Mouse (Mus musculus) inflammation-experienced regulatory T-cells, adult 6 months (primary cell): ENCODE measurements around the gene Rpl10. TPM values are rescaled to one million over a fixed set of nuclear protein-coding genes. Genes with fewer than 3 reads are reported as not detected.

Experiments used
- ATAC-seq: one replicate; pipeline ENCODE4 v1.8.0; 2017
- polyA plus RNA-seq, 3 experiments: library from polyadenylated mRNA; unstranded; fragments of 100-300 nt; shearing (Covaris generic); gene quantifications; one replicate each; pipeline ENCODE4 v1.2.1; 2017

Rpl10 gene
- polyA plus RNA-seq, 3 experiments from 2014 or later, result 478 to 1,649 (median 679) TPM

GRCm38 (mm10) chrX:74281041-74281731 lies 10.6 kb downstream of the Rpl10 start:
- ATAC-seq, result no peak

- peak; percentile 64 for ATAC-seq
Measured at GRCm38 (mm10) chrX:74281732-74282394, 11.3 kb downstream of the Rpl10 start, which contains the start of the genes Taz and Dnase1l1. Taz (plus strand) TSS chrX:74281912. Dnase1l1 (minus strand) TSS chrX:74282337.

- peak; percentile 78 for ATAC-seq
Measured at GRCm38 (mm10) chrX:74282395-74283091, 11.9 kb downstream of the Rpl10 start.

- peak; percentile 6 for ATAC-seq
Measured at GRCm38 (mm10) chrX:74283092-74283437, 12.5 kb downstream of the Rpl10 start.

- ATAC-seq, result no peak
Measured at GRCm38 (mm10) chrX:74293431-74293830, 22.8 kb downstream of the Rpl10 start.

GRCm38 (mm10) chrX:74296538-74297448 lies 26.2 kb downstream of the Rpl10 start, which contains the start of gene Atp6ap1:
Atp6ap1 (plus strand) TSS chrX:74297097.
- peak; percentile 100 for ATAC-seq

GRCm38 (mm10) chrX:74298348-74298747 lies 27.7 kb downstream of the Rpl10 start:
- ATAC-seq, result no peak

- no peak for ATAC-seq
Measured at GRCm38 (mm10) chrX:74299721-74300120, 29.1 kb downstream of the Rpl10 start.

GRCm38 (mm10) chrX:74304867-74305700 lies 34.5 kb downstream of the Rpl10 start, which contains the start of gene Gdi1:
Gdi1 (plus strand) TSS chrX:74304998.
- ATAC-seq, result peak; percentile 84

GRCm38 (mm10) chrX:74312540-74313464 lies 42.2 kb downstream of the Rpl10 start, which contains the start of gene Fam50a:
Fam50a (plus strand) TSS chrX:74313033.
- ATAC-seq, result peak; percentile 99

Other genes with a start within 250 kb of the Rpl10 start
- 10 to 100 TPM; 21.3 to 32.3 (median 27.2) TPM for gene Irak1, start 246.9 kb upstream of the Rpl10 start, polyA plus RNA-seq
- gene Opn1mw, start 143.3 kb upstream of the Rpl10 start, polyA plus RNA-seq, result not detected
- 10 to 100 TPM; 11.5 to 22.5 (median 20.6) TPM for gene Mecp2, start 135.4 kb upstream of the Rpl10 start, polyA plus RNA-seq
- not detected for gene Tex28, start 103.0 kb upstream of the Rpl10 start, polyA plus RNA-seq
- 1 to 10 TPM; 3.3 to 4.3 (median 4.0) TPM for gene Tktl1, start 93.6 kb upstream of the Rpl10 start, polyA plus RNA-seq
- gene Flna, start 21.0 kb upstream of the Rpl10 start, polyA plus RNA-seq, result 100 to 1,000 TPM; 222 to 338 (median 279) TPM
- 10 to 100 TPM; 22.4 to 91.9 (median 32.8) TPM for gene Emd, start 16.1 kb upstream of the Rpl10 start, polyA plus RNA-seq
- gene Taz, start 11.1 kb downstream of the Rpl10 start, polyA plus RNA-seq, result 10 to 100 TPM; 28.8 to 66.0 (median 58.8) TPM
- gene Dnase1l1, start 11.5 kb downstream of the Rpl10 start, polyA plus RNA-seq, result 10 to 100 TPM; 17.0 to 35.0 (median 23.7) TPM
- gene Atp6ap1, start 26.3 kb downstream of the Rpl10 start, polyA plus RNA-seq, result 100 to 1,000 TPM; 130 to 165 (median 156) TPM
- gene Gdi1, start 34.2 kb downstream of the Rpl10 start, polyA plus RNA-seq, result 100 to 1,000 TPM; 167 to 342 (median 246) TPM
- 10 to 100 TPM; 54.7 to 72.5 (median 72.5) TPM for gene Fam50a, start 42.2 kb downstream of the Rpl10 start, polyA plus RNA-seq
- 1 to 10 TPM; 1.6 to 6.5 (median 4.6) TPM for gene Plxna3, start 58.3 kb downstream of the Rpl10 start, polyA plus RNA-seq
- gene Lage3, start 82.8 kb downstream of the Rpl10 start, polyA plus RNA-seq, result 10 to 100 TPM; 70.0 to 79.0 (median 77.5) TPM
- 10 to 100 TPM; 40.7 to 90.2 (median 68.6) TPM for gene Ubl4a, start 102.4 kb downstream of the Rpl10 start, polyA plus RNA-seq
- 10 to 100 TPM; 18.1 to 31.3 (median 27.1) TPM for gene Slc10a3, start 102.5 kb downstream of the Rpl10 start, polyA plus RNA-seq
- gene Fam3a, start 122.5 kb downstream of the Rpl10 start, polyA plus RNA-seq, result 10 to 100 TPM; 15.0 to 30.8 (median 30.5) TPM
- 10 to 100 TPM; 34.9 to 43.6 (median 39.3) TPM for gene Ikbkg, start 122.5 kb downstream of the Rpl10 start, polyA plus RNA-seq
- 10 to 100 TPM; 25.4 to 32.9 (median 31.4) TPM for gene G6pdx, start 158.4 kb downstream of the Rpl10 start, polyA plus RNA-seq
- gene Gm6880, start 210.6 kb downstream of the Rpl10 start, polyA plus RNA-seq, result not detected